Mouse (Mus musculus) limb, embryonic 14.5 days (tissue): ENCODE measurements at regions not wholly inside any gene's neighbourhood (a gene's known extent, or its start where the extent isn't known, plus 50 kb on each side); places are given as distances from the start of the nearest gene placed in this dataset.

Source experiments
- ATAC-seq: fragments of 200-750 bp; cut with Nextera tagmentation; 2 replicates; pipeline ENCODE4 v1.8.0; 2017; ENCODE audit warnings: low read depth, moderate number of reproducible peaks, moderate TSS enrichment; ENCODE audit not compliant: low FRiP score
- DNase-seq: peaks from one replicate; pipeline ENCODE4 v3.0.0-alpha.2; 2015; ENCODE audit warnings: low spot score
- H3K27ac ChIP-seq: fragments of 300-500 bp; sonication (generic); replicated peaks from 2 replicates; pipeline ENCODE4 v1.5.1; 2014; ENCODE audit warnings: low read depth, mild to moderate bottlenecking, low read length, moderate library complexity, mixed read lengths
- H3K27me3 ChIP-seq: fragments of 300-500 bp; sonication (generic); 2 replicates; pipeline ENCODE4 v1.6.1; 2014; ENCODE audit warnings: low read length, mixed read lengths; ENCODE audit not compliant: control insufficient read depth, insufficient read depth
- H3K36me3 ChIP-seq: fragments of 300-500 bp; sonication (generic); 2 replicates; pipeline ENCODE4 v1.6.1; 2014; ENCODE audit warnings: mild to moderate bottlenecking, low read length, moderate library complexity, mixed read lengths; ENCODE audit not compliant: control insufficient read depth, insufficient read depth
- H3K4me1 ChIP-seq: fragments of 300-500 bp; sonication (generic); 2 replicates; pipeline ENCODE4 v1.6.1; 2014; ENCODE audit warnings: antibody characterized with exemption, low read length, mixed read lengths; ENCODE audit not compliant: control insufficient read depth, insufficient read depth
- H3K4me2 ChIP-seq: fragments of 300-500 bp; sonication (generic); replicated peaks from 2 replicates; pipeline ENCODE4 v1.6.1; 2014; ENCODE audit warnings: low read depth, mild to moderate bottlenecking, low read length, moderate library complexity; ENCODE audit not compliant: severe bottlenecking
- H3K4me3 ChIP-seq: fragments of 300-500 bp; sonication (generic); replicated peaks from 2 replicates; pipeline ENCODE4 v1.5.1; 2014; ENCODE audit warnings: low read length
- H3K9ac ChIP-seq: fragments of 300-500 bp; sonication (generic); 2 replicates; pipeline ENCODE4 v1.6.1; 2014; ENCODE audit warnings: mild to moderate bottlenecking, low read depth, low read length, moderate library complexity; ENCODE audit not compliant: severe bottlenecking
- H3K9me3 ChIP-seq: fragments of 300-500 bp; sonication (generic); 2 replicates; pipeline ENCODE4 v1.6.1; 2016; ENCODE audit warnings: low read length; ENCODE audit not compliant: control insufficient read depth
- POLR2A ChIP-seq: fragments of 200-500 bp; IDR thresholded peaks from 2 replicates; pipeline ENCODE4 v1.8.0; 2012; ENCODE audit warnings: inconsistent platforms, mild to moderate bottlenecking, moderate library complexity, borderline replicate concordance; ENCODE audit not compliant: insufficient read depth, insufficient read length; ENCODE audit errors: extremely low read depth
- WGBS: fragments of 180-500 bp; shearing (Covaris S2); extraction: QIAGEN DNeasy Blood & Tissue Kit; methylation state at CpG from one replicate; pipeline ENCODE4 v1.1.7; 2014; 5-methylcytosine and 5-hydroxymethylcytosine counted together

DNA sequence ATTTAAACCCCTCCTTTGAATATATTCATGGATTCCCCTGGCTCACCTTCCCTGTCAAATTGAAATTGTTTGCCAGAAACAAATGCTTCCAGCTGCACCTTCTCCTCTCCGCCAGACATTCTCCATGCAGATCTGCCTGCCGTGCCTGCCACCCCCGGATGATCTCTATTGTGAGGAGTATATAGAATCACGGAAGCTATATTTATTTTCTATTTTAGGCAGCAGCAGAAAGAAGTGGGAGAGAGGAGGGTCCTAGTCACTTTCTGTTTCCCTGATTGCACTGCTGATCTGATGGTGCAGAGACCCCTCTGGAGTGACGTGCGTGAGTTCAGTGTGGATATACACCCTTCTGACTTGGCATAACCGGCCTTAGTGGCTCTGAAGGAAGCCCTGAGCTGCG, 505.4 kb downstream of the Adam3 start:
- TF ChIP-seq POLR2A, result no peak
- no peak overlapping the region for H3K27ac ChIP-seq
- H3K4me1 ChIP-seq, result no peaks in the 10 kb centered on the region
- H3K4me3 ChIP-seq, result no peak overlapping the region
- no peak overlapping the region for H3K4me2 ChIP-seq
- 80% methylated on average over 8 of the region's 8 CpGs for WGBS
- H3K9ac ChIP-seq, result no peak overlapping the region
- H3K27me3 ChIP-seq, result no peaks in the 10 kb centered on the region
- DNase-seq, result no peak
- H3K36me3 ChIP-seq, result no peaks in the 10 kb centered on the region
- H3K9me3 ChIP-seq, result no peaks in the 10 kb centered on the region
- no peak for ATAC-seq

DNA sequence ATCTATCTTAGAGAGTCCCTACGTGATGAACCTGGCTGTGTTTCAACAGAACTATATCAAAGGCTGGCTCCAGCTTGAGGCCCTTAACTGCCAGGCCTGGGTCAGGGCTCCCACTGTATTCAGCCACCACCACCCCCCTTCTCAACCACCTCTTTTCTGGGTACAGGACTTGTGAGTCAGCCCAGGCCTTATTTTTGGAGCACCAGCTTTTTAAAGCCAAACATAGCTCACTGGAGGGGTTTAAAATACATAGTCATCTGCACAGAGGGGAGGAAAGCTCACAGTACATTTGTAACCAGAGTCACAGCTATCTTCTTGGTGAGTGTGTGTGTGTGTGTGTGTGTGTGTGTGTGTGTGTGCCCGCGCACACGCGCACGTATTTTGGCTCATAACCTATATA, 509.0 kb downstream of the Adam3 start:
- Histone ChIP-seq H3K9me3 (no peaks in the 10 kb centered on the region), H3K9ac (no peak overlapping the region), H3K4me3 (no peak overlapping the region), H3K36me3 (no peaks in the 10 kb centered on the region), H3K4me2 (no peak overlapping the region), H3K27me3 (no peaks in the 10 kb centered on the region), H3K4me1 (no peaks in the 10 kb centered on the region), H3K27ac (no peak overlapping the region)
- DNase-seq (no peak), ATAC-seq (no peak)
- no peak for TF ChIP-seq POLR2A
- WGBS, result 90% methylated on average over 6 of the region's 6 CpGs

DNA sequence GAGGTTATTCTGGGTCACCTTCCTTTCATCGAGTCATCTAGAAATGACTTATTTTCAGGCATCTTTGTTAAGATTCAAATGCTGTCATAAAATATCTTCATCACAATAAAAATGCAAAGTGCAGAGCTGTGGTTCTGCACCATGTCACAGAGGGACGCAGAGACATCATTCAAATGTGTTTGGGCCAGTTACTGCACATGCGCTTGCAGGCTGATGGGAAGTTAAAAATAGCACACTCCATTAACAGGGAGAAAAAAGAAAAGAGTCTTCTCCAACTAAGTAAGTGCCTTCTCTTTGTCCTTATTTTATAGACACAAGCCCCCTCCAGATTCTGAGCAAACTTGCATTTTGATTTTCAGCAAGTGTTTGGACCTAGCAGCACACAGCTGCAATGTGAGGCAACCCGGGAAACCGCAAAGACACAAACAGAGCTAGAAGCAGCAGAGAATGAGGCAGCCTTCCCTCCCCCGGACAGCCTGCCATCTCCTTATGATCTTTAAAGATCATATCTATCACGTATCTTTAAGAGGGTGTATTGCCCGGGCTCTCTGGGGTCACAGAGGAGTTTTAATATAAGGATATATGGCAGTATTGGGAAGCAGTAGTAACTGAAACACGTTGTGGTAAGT, 510.0 kb downstream of the Adam3 start:
- ATAC-seq (no peak), DNase-seq (no peak)
- Histone ChIP-seq H3K9ac (no peak overlapping the region), H3K4me1 (no peaks in the 10 kb centered on the region), H3K9me3 (no peaks in the 10 kb centered on the region), H3K27me3 (no peaks in the 10 kb centered on the region), H3K27ac (no peak overlapping the region), H3K36me3 (no peaks in the 10 kb centered on the region), H3K4me3 (no peak overlapping the region), H3K4me2 (no peak overlapping the region)
- no peak for TF ChIP-seq POLR2A
- WGBS, result 78% methylated on average over 9 of the region's 9 CpGs

DNA sequence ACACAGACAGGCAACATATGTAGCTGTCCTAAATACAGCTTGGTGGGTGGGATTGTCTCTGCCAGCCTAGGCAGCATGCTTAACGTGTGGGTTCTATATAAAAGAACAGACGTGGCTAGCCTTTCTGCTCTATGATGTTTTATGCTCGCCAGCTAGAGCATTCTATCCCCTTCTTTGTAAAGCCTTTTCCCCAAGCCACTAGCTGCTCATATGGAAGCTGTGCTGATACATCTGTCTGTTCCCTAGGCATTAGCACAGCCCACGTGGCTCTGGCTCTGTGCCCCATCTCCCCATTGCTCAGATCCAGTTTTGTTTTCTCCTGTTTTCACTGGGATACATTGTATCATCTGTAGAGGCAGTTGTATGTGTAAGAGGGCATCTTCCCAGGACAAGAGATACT, 511.3 kb downstream of the Adam3 start:
- Histone ChIP-seq H3K4me1 (no peaks in the 10 kb centered on the region), H3K4me2 (no peak overlapping the region), H3K36me3 (no peaks in the 10 kb centered on the region), H3K27ac (no peak overlapping the region), H3K27me3 (no peaks in the 10 kb centered on the region), H3K9me3 (no peaks in the 10 kb centered on the region), H3K4me3 (no peak overlapping the region), H3K9ac (no peak overlapping the region)
- no peak for DNase-seq
- 51% methylated on average over 4 of the region's 4 CpGs for WGBS
- TF ChIP-seq POLR2A, result no peak
- no peak for ATAC-seq

DNA sequence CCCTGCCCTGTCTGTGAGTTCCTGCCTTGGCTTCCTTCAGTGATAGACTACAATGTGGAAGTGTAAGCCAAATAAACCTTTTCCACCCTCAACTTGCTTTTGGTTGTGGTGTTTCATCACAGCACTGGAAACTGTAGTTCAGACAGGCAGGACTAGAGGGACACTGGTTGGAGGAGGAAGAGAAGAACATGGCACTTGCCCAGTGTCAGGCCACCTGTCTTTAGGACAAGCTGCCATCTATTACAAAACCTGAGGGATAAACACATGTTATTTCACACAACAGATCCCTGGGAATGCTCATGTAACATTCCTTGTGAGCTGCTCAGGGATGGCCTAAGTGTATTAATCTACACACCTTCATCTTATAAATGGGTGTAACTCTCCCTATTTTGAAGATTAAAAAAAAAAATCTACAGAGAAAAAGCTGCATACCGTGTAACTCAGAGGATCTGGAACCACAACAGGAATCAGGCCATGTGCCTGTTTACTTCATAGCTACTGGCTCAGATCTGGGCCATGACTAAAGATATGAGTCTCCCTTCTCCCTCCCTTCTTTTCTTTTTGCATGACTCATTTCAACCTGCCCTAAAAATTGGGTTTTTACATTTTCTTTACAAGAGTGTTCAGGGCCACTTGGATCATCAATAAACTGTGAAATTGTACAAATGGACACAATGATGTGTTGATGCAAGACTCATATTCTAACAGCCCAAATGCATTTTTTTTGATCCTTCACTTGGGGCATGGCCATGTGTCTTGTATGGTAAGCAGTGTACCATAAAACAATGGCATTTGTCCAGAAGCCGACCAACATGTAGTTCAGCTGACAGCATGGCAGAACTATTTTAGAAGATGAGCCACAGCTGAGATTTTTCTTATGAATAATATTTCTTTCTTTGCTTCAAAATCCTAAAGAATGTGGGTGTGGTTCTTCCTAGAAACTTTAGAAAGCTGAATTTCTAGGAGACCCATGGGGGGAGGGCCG, 513.1 kb downstream of the Adam3 start:
- ATAC-seq (no peak), DNase-seq (no peak)
- no peak overlapping the region for H3K4me2 ChIP-seq
- no peaks in the 10 kb centered on the region for H3K27me3 ChIP-seq
- 84% methylated on average over 3 of the region's 3 CpGs for WGBS
- H3K36me3 ChIP-seq, result no peaks in the 10 kb centered on the region
- H3K27ac ChIP-seq, result no peak overlapping the region
- no peaks in the 10 kb centered on the region for H3K9me3 ChIP-seq
- H3K4me1 ChIP-seq, result no peaks in the 10 kb centered on the region
- no peak overlapping the region for H3K4me3 ChIP-seq
- no peak overlapping the region for H3K9ac ChIP-seq
- no peak for TF ChIP-seq POLR2A
